Mouse (Mus musculus) urinary bladder, postnatal 25 days (tissue): ENCODE data around the gene Kat8.
"Not testable (repeated sequence)": the region's sequence is repeated elsewhere in the genome, so short reads cannot be mapped to it uniquely, and the experiment has no call there.

Experiments
- DNase-seq: peaks from one replicate; pipeline ENCODE4 v3.0.0; 2022; ENCODE audit warnings: low spot score

Gene Kat8

DNA sequence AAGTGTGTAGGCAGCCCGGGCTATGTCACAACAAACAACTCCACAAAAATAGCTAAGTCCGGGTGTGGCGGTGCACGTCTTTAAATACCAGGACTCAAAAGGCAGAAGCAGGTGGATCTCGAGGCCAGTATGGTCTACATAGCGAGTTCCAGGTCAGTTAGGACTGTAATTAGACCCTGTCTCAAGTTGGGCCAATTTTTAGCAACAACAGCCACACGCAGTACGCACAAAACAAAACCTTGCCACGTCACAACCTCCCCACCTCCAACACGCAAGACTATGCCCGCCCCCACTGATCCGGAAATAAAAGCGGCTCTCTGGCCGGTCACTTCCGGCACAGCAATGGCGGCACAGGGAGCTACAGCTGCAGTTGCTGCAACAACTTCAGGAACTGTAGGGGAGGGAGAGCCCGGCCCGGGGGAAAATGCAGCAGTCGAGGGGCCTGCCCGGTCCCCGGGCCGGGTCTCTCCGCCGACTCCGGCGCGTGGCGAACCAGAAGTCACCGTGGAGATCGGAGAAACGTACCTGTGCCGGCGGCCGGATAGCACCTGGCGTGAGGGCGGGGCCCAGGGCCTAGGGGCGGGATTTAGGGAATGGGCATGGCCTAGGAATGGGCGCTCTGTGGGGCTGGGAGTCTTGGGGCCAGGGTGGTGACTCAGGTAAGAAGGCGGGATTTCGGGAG is at the start of gene Kat8:
Gene Kat8 (plus strand): TSS at position 327 of the 682 bp plus-strand sequence.
- DNase-seq, result peak; percentile 78

DNA sequence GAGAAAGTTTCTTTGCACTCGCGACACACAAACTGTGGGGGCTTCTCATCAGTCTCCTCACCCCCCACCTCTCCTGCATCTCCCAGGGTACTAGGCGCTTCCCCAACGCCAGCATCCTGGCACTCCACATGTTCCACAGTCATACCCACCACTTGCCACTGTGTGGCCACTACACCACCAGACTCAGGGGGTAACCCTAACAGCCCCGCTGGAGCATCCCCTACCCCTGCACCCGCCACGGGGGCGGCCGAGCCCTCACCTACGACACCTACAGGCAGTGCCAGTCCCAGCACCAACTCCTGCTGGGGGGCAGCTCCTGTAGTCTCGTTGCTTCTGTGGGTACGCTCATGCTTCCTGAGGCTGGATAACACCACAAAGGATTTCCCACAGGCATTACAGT is 45.9 kb upstream of the Kat8 start:
- no peak for DNase-seq

DNA sequence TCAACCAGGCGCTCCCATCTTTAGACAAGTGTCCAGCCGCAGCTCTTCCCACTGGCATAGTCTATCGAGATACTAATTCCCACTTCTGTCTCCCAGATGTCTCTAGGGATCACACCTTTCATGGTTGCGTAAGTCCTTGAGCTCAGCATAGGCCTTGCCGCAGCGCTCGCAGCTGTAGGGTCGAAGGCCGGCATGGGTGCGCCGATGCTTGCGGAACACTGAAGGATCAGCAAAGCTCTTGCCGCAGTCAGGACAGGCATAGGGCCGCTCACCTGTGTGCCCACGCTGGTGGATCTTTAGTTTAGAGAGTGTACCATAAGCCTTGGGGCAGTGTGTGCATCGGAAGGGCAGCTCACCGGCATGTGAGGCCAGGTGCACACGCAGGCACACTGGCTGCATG is 44.7 kb upstream of the Kat8 start:
- no peak for DNase-seq

DNA sequence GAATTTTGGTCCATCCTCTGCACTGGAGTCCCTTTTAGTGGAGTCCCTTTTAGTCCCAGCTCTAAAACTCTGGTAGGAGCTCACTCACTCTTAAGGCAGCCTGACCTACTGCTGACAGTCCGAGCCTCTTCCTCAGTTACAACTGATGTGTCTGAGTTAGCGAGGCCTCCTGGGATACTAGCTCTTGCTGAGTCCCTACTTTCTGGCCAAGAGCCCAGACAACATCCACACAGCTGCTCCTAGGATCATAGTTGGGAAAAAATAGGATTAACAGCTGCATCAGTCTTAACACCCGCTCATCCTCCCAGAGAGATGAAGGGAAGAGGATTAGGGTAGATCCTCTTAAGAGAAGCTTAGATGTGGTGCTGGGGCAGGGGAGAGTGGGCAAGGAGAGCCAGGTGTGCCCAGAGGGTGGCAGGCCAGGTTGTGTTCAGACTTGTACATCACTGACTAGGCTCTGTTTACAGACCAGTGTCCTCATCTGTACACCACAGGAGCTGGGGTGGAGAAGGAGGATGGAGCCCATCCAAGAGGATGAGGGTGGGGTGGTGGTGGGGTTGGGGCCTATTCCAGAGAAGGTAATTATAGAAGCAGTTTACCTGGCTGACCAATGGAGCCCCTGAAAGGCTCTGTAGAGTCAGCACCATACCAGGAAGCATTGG is 43.0 kb upstream of the Kat8 start:
- DNase-seq, result no peak

DNA sequence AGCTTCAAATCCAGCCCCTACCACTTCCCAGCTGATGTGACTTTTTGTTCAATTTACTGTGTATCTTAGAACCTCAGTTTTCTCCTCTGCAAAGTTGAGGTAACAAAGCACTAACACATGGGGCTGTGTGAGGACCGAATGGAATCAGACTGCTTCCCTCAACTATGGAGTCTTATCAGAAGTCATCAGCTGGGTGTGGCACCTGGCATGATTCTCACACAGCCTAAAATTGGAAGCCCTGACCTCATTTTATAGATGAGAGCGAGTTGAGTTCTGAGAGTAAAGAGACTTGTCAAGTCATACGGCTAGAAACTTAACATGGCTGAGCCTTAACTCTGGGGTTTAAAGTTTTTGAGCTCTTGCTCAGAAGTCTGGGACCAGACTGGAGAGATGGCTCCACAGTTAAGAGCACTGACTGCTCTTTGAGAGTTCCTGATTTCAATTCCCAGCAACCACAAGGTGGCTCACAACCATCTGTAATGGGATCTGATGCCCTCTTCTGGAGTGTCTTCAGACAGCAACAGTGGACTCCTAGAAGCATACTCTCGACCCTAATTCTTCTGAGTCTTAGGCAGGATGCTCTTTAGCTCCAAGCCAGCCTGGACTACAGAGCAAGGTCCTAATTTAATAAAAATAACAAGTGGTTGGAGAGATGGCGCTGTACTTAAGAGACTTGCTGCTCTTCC is 42.0 kb upstream of the Kat8 start:
- DNase-seq, result no peak

DNA sequence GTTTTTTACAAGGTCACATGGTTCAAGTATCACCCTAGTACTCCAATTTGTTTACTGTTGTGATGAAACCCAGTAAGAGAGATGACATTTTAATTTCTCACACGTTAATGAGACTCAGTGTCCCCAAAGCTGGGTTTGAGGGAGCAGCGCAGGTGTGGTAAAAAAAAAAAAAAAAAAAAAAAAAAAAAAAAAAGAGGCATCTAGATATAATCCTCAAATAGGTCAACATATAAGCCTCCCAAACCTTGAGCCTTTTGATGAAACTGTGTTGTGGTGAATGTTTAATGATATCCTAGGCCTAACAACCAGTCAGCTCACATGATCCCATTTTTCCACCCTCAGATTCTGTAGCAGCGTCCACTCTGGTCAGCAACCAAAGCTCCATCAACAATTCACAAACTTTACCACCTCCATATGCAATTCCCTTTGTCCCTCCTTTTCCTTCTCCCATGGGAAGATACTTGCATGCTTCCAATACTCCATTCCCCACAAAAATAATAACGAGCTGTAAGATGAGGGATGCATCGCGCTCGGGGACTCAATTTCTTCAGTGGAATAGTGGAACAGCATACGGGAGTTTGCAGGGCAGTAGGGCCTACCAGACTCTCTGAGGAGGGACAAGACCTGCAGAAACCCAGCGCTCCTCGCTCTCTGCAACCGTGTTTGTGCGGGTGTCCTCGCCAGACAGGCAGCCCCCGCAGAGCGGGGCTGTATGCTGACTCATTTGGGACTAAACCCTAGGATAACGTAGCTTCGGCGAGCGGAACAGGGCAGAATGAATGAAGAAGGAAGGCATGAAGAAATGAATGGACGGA is 37.3 kb upstream of the Kat8 start:
- DNase-seq, result no peak

DNA sequence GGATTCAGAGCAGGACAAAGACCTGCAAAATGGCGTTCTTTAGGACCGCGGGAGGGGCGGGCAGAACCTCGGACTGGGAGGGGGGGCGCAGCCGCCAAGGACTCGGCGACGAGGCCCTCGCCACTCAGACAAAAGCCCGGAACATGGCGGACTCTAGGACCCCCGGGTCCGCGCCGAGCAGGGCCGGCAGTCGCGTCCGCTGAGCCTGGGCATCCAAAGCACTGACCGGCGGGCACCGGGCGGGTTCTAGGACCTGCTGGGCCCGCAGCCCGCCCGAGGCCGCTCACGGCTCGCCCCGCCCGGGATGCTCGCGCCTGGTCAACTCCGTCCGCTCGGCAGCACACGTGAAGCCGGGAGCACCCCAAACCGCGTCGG is 36.7 kb upstream of the Kat8 start:
- peak; percentile 80 for DNase-seq

DNA sequence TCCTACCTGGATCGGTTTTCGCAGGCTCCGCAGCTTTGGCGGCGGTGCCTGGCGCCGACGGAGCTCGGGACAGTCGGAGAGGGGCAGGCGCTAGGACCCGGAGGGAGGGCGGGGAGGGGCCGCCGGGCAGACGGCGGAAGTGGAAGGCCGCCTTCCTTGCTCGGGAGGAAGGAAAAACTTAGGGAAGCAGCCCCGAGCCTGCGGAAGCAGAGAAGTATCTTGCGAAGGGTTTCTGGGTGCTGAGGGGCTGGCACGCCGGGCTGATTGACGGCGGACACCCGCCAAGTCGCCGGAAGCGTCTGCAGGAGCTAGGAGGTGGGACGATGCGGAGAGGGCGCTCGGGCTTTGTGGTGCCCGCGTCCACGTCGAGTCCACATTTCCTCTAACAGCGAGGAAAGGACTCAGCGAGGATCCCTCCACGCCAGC is 36.3 kb upstream of the Kat8 start, which contains the start of gene Zfp646:
Gene Zfp646 (plus strand): TSS at position 181 of the 426 bp plus-strand sequence.
- DNase-seq, result peak; percentile 64

DNA sequence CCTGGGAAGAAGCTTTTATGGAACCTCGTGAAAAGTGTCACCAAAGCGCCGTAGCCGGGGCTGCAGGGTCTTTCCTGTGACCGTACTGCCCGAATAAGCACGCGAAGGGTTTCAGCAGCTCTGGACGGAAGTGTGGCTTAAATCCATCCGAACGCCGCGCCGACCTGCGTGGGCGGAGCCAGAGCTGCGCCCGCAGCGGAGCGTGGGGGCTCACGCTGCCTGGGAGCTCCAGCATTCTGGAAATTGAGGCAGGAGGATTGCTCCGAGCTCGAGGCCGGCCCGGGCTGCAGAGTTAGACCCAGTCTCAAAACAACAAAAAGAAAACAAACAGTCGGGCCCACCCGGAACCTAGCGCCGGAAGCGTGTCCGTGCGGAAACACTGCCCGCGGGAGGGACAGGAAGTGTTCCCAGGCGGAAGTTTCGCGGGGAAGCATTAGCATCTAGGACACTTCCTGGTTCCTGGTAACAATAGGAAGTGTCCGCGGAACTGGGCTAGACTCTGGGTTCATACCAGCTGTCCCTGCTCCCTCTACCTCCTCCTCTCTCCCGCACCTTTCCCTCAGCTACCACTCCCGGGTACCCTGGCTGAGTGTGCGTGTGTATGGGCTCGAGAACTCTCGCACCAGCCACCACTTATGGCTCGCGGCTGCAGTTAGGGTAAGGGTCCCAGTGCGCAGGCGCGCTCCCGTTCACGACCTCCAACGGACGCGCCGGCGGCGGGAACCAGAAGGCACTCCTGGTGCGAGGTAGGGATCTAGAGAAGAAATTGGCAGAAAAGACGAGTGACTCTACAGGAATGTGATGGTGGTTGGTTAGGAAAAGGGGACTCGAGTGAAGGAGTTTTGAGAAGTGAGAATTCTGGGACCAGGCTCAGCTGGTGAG is 35.6 kb upstream of the Kat8 start, which contains the start of gene Zfp668:
Gene Zfp668 (minus strand): TSS at position 362 of the 882 bp plus-strand sequence.
- DNase-seq, result peak; percentile 88

DNA sequence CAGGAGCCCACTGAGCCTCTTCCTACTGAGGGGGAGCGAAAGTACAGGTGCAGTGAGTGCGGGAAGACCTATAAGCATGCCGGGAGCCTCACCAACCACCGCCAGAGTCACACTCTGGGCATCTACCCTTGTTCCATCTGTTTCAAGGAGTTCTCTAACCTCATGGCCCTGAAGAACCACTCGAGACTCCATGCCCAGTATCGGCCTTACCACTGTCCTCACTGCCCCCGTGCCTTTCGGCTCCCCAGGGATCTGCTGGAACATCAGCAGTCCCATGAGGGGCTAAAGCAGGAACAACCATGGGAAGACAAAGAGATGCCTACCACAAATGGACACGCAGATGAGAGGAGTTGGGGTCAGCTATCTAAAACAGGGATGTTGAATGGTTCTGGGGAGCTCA is 33.0 kb upstream of the Kat8 start:
- no peak for DNase-seq

DNA sequence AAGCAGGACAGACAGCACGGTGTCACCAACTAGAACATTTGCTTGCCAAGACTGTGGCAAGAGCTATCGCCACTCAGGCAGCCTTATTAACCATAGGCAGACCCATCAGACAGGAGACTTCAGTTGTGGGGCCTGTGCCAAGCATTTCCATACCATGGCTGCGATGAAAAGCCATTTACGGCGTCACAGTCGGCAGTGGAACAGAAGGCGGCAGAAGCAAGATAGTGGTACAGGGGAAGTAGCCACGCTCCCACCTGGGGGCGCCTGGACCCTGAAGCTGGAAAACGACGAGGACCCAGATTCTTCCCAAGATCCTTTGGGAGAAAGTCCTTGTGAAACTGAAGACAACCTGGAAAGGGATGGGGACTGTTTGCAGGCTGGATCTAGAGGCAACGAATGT is 31.9 kb upstream of the Kat8 start:
- DNase-seq, result no peak

DNA sequence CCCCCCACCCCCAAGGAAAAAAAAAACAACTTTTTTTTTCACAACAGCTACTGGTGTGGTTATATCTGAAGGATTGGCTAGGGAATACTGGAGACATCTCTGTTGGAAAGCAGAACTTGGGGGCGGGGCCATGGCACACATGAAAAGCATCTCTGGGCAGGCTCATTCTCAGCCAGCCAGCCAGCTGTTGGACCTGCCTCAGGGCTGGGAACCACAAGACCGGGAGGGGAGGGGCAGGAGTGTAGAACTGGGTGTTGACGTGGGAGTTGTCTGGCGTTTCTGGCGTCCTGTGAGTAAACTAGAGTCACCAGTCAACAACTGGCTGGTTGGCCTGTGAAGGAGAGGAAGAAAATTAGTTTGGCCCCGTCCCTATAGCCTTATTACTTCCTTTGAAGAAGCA is 26.4 kb upstream of the Kat8 start:
- DNase-seq, result peak; percentile 51

DNA sequence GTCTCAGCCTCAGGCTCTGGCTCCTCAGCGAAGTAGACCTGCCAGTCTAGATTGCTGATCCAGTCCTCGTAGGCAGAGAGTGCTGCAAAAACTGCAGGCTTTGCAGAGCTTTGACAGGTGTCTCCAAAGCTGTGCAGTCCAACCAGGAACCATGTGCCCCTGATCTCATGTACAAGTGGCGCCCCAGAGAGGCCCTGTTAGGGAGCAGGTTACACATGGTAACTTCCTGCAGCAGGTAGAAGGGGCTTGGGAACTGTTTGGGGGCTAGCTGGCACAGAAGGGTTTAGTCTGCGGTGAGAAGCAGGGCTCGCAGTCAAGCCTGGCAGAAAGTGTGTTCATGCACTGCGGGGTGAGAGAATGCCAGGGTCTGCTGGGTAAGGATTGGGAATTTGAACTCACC is 25.8 kb upstream of the Kat8 start:
- DNase-seq, result no peak

DNA sequence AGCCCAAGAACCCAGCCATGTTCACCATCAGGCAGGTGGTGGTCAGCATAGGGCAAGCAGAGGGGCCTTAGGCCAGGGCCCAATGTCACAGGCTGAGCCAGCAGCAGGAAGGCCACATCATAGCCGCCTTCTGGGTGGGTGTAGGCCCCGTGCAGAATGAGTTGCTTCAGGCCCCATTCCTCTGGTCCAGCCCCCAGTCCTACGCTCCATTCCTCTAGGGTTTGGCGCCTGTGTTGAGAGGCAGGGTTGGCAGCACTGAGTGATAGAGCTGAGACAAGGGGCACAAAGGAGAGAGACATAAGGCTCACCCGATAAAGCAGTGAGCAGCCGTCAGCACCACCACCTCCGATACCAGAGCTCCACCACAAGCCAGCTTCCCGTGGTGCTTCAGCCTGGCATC is 25.1 kb upstream of the Kat8 start:
- no peak for DNase-seq

DNA sequence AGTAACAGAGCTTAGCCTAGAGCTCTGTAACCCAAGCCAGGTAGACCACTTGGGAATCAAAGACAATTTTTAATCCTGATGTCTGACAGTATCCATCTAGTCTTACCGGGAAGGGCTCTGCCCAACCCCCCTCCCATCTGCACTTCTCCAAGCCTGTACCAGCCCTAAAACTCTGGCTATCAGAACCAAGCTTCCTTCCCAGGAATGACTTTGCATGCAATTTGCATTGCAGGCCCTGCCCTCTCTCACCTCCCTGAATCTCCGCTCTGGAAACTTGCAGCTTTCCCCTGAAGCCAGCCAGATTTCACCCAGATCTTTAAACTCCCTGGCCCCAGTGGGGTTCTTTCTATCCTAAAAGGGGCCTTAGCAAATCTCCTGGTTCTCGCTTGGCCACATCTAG is 24.5 kb upstream of the Kat8 start:
- no peak for DNase-seq

DNA sequence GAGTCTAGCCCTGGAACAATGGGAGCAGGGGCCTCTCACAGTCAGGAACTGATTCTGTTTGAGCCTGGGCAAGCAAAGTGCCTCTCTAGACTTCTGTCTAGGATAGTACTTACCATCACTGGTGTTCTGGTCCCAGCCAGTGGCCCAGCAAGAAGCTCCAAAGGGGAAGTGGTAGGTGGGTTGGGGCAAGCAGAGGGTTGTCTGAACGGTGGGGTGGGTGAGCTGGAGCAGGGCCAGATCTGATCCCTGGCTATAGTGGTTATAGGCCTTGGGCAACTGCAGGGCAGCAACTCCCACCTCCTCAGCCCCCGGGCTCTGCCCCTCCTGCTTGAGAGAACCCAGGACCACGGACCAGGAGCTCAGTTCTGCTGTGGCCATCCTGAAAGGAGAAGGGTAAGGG is 23.5 kb upstream of the Kat8 start:
- DNase-seq, result no peak

DNA sequence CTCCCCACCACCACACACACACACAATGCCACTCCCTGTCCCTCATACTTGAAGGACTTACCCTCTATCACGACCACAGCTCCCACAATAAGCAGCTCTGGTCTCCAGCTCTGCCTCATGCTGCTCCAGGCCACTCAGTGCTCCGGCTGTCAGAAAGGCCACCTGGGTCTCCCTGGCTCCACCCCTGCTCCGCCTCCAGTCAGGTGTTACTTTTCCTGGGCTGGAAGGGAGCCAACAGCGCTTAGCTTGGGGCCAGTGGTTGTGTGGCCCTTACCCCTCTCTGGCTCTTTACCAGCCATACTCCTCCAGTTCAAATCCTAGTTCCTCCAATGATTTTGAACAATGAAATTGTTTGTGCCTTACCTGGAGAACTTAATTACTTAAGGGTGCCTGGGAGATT is 21.5 kb upstream of the Kat8 start, which contains the start of gene Prss53:
Gene Prss53 (minus strand): TSS at position 173 of the 400 bp plus-strand sequence.
- no peak for DNase-seq

DNA sequence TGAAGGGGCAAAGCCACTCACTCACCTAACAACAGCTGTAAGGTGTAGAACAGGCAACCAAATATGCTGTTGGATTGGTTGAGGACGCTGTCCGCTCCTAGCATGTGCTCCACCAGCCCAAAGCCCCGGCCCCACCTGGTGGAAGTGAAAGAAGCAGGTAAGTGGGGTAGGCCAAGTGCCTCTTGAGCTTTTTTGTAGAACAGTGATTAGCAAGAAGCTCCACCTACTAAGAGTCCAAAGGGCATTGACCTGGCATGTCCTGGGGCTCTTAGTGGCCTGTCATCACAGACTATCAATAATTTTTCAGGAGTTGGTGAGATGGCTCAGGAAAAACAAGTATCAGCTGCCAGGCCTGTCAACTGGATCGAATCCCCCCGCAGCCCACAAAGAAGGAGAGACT is 17.8 kb upstream of the Kat8 start:
- no peak for DNase-seq

DNA sequence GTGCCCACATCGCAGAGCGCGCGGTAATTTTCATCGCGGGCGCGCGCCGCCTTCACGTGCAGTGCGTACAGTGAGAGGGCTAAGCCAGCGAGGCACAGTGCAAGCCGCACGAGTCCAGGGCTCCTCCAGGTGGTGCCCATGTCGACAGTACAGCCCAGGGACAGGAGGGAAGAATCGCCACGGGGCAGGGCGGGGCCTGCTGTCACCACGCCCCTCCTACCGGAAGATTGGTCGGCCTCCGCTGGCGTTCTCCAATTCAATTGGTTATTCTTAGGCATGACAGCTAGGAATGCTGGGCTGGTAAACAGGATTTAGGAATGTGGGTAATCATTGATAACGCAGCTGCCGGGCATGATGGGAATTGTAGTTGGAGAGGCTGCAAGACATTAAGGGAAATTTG is 16.9 kb upstream of the Kat8 start, which contains the start of the genes Gm21974 and Vkorc1:
Gene Gm21974 (minus strand): TSS at position 13 of the 400 bp plus-strand sequence.
Gene Vkorc1 (minus strand): TSS at position 176 of the 400 bp plus-strand sequence.
- DNase-seq, result peak; percentile 90

DNA sequence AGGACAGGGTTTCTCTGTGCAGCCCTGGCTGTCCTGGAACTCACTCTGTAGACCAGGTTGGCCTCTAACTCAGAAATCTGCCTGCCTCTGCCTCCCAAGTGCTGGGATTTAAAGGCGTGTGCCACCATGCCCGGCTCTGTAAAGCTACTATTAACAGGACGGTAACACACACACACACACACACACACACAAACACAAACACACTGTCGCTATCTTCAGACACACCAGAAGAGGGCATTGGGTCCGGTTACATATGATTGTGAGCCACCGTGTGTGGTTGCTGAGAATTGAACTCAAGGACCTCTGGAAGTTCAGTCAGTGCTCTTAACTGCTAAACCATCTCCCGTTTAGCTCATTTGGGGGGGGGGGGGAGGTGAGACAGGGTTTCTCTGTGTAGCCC is 16.4 kb upstream of the Kat8 start:
- not testable (repeated sequence) for DNase-seq

DNA sequence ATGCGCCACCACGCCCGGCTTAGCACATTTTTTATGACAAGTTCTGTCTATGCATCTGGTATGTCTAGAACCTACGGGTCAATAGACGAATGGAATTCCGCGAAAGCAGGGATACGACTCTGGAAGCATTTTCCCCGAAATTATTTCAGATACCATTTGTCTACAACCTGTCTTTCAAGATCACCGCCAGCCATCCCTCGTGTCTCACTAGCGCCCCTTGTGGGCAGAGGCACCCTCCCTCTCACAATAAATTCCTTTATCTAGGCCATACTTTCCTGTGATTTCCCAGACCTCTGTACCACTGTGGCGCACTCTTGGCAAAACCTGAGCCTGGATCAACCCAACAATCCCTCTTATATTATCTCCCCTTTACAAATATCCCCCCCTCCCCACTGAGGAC is 15.9 kb upstream of the Kat8 start:
- peak; percentile 57 for DNase-seq
